Mouse (Mus musculus): ENCODE results near the gene Nfia.

The Nfia gene

DNA sequence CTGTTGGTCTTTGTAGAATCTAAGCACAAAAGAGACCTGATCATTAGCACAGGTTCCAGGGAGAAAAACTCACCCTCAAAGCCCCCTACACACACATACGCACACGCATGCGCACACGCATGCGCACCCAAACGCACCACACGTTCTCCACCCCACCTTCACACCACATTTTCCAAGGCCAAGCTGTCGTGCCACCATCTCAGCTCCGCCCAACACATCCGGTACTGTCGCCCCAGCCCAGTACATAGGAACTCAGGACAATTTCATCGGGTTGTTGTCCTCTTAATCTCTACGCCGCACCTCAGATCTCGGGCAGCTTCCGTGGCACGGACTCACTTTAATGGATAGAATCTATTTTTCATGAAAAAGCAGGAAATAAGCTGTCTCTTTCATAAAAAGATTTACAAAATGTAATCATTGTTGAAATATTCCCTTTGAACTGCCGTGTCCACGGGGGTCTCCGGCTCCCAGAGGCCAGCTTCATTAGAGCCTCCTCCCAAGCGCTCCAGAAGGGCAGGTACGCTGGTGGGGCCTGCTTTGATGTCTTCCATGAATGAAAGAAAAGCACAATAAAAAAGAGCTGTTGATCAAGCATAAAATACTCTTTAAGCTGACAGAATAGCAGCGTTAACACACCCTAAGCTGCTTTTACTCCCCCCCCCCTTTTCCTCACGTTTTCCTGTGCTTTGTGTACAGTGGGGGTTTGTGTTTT is 330.2 kb downstream of the Nfia start:
- H3K27me3 ChIP-seq (ENCODE audit: insufficient read depth, low read length) = 0 out of 2 replicates have a peak, but pooled peaks cover 2% of the 10 kb centered on the region
- H3K9me3 ChIP-seq (ENCODE audit: low read length) = no peaks in the 10 kb centered on the region
- H3K36me3 ChIP-seq (ENCODE audit: insufficient read depth, low read length) = no peaks in the 10 kb centered on the region
- peaks cover 4% of the 10 kb centered on the region for H3K4me1 ChIP-seq (replicated peaks; ENCODE audit: low read depth, low read length)
- no peak for TF ChIP-seq NANOG (IDR thresholded peaks at IDR 0.05; ENCODE audit: borderline replicate concordance, low read length)
- TF ChIP-seq CTCF (conservative IDR thresholded peaks at IDR 0.05; ENCODE audit: low read length) = no peak
- no peak for TF ChIP-seq POU5F1 (IDR thresholded peaks at IDR 0.05; ENCODE audit: borderline replicate concordance, low read length)
- no peak overlapping the region for H3K4me3 ChIP-seq (replicated peaks; ENCODE audit: low read length)

GRCm38 (mm10) chr4:98103337-98103666 is 330.8 kb downstream of the Nfia start:
- H3K27me3 ChIP-seq (ENCODE audit: insufficient read depth, low read length) = 0 out of 2 replicates have a peak, but pooled peaks cover 2% of the 10 kb centered on the region
- peaks cover 4% of the 10 kb centered on the region for H3K4me1 ChIP-seq (replicated peaks; ENCODE audit: low read depth, low read length)
- no peaks in the 10 kb centered on the region for H3K36me3 ChIP-seq (ENCODE audit: insufficient read depth, low read length)
- H3K4me3 ChIP-seq (replicated peaks; ENCODE audit: low read length) = no peak overlapping the region
- TF ChIP-seq POU5F1 (IDR thresholded peaks at IDR 0.05; ENCODE audit: borderline replicate concordance, low read length) (no peak), NANOG (IDR thresholded peaks at IDR 0.05; ENCODE audit: borderline replicate concordance, low read length) (no peak), CTCF (conservative IDR thresholded peaks at IDR 0.05; ENCODE audit: low read length) (no peak)
- H3K9me3 ChIP-seq (ENCODE audit: low read length) = no peaks in the 10 kb centered on the region

GRCm38 (mm10) chr4:98104161-98104560 is 331.6 kb downstream of the Nfia start:
- H3K27me3 ChIP-seq (ENCODE audit: insufficient read depth, low read length) = 0 out of 2 replicates have a peak, but pooled peaks cover 2% of the 10 kb centered on the region
- no peaks in the 10 kb centered on the region for H3K36me3 ChIP-seq (ENCODE audit: insufficient read depth, low read length)
- no peaks in the 10 kb centered on the region for H3K9me3 ChIP-seq (ENCODE audit: low read length)
- no peak for TF ChIP-seq CTCF (conservative IDR thresholded peaks at IDR 0.05; ENCODE audit: low read length)
- TF ChIP-seq POU5F1 (IDR thresholded peaks at IDR 0.05; ENCODE audit: borderline replicate concordance, low read length) = no peak
- TF ChIP-seq NANOG (IDR thresholded peaks at IDR 0.05; ENCODE audit: borderline replicate concordance, low read length) = no peak
- H3K4me3 ChIP-seq (replicated peaks; ENCODE audit: low read length) = no peak overlapping the region
- H3K4me1 ChIP-seq (replicated peaks; ENCODE audit: low read depth, low read length) = peaks cover 12% of the 10 kb centered on the region

DNA sequence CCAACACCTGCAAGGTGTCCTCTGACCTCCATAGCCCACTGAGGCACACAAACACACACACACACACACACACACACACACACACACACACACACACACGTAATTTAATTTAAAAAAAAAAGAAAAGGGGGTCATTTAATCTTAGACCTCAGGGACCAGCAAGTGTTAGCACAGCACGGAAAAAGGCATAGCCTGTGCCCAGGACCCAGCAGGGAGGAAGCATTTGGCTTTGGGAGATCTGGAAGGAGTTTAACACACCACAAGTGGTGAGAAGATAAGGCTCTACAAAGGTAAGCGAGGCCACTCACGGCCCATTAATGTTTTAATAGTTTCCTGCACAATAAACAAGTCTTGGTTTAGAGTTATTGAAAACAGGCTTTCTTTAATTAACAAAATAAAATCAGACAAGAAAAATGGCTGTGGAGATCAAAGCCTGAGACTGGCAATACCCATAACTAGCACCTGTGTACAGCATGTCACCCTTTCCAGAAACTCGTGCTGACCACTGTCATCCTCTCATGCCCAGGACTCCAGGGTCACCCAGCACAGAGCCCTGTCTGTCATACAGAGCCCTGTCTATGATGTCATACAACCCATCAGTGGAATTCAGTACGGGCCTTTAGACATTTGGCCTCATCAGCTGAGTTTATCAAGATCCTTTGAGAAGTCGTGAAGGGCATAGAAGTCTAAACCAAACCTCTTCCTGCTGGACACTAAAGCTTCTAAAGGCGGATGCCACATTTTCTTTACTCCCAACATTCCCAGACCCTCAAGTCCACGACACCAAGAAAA is 332.6 kb downstream of the Nfia start:
- Histone ChIP-seq H3K36me3 (ENCODE audit: insufficient read depth, low read length) (no peaks in the 10 kb centered on the region), H3K27me3 (ENCODE audit: insufficient read depth, low read length) (0 out of 2 replicates have a peak, but pooled peaks cover 2% of the 10 kb centered on the region), H3K9me3 (ENCODE audit: low read length) (no peaks in the 10 kb centered on the region), H3K4me3 (replicated peaks; ENCODE audit: low read length) (no peak overlapping the region), H3K4me1 (replicated peaks; ENCODE audit: low read depth, low read length) (peaks cover 14% of the 10 kb centered on the region)
- no peak for TF ChIP-seq NANOG (IDR thresholded peaks at IDR 0.05; ENCODE audit: borderline replicate concordance, low read length)
- TF ChIP-seq CTCF (conservative IDR thresholded peaks at IDR 0.05; ENCODE audit: low read length) = no peak
- TF ChIP-seq POU5F1 (IDR thresholded peaks at IDR 0.05; ENCODE audit: borderline replicate concordance, low read length) = no peak

DNA sequence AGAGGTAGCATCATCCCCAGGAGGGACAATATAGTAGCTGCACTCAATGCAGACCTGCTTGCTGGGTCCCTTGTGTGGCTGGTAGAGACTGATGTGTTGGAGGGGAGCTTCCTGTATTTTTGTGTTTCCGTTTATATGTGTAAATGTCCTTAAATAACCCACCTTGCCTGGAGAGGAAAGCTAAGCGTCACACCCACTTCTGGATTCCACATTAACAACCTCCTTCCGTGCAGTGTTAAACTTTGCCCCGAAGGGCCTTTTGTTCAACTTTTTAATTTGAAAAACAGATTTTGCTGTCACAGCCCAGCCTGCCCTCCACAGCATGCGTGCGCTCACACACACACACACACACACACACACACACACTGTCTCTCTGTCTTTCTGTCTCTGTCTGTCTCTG is 333.4 kb downstream of the Nfia start:
- Histone ChIP-seq H3K4me3 (replicated peaks; ENCODE audit: low read length) (no peak overlapping the region), H3K4me1 (replicated peaks; ENCODE audit: low read depth, low read length) (peaks cover 14% of the 10 kb centered on the region), H3K27me3 (ENCODE audit: insufficient read depth, low read length) (0 out of 2 replicates have a peak, but pooled peaks cover 2% of the 10 kb centered on the region), H3K9me3 (ENCODE audit: low read length) (no peaks in the 10 kb centered on the region), H3K36me3 (ENCODE audit: insufficient read depth, low read length) (no peaks in the 10 kb centered on the region)
- TF ChIP-seq POU5F1 (IDR thresholded peaks at IDR 0.05; ENCODE audit: borderline replicate concordance, low read length) (no peak), NANOG (IDR thresholded peaks at IDR 0.05; ENCODE audit: borderline replicate concordance, low read length) (no peak), CTCF (conservative IDR thresholded peaks at IDR 0.05; ENCODE audit: low read length) (no peak)

DNA sequence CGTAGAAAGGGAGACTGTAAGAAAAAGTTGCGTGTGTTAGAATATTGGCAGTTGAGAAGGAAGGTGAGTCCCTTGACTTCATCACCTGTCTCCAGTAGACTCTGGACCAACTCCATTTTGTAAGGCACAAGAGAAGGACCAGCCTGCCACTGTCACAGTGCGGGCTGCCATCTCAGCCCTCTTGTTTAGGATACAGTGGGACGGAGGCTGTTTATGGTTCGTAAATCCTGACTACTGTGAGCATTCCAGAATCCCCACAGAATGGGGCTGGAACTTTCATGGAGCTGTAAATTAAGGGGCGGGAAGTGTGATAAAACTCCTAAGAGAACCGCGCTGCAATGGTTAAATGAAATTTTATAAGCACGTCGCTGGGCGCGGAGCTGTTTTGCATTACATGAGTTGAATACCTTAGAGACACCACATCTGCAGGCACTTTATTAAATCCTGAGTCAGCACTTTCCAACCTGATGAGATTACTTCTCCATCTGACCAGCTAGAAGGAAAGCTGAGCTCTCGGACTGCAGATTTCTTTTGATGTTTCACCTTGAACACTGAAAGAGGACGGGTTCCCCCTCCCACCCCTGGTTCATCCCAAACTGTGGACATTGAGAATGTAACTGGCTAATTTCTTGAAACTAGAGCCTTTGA is 334.0 kb downstream of the Nfia start:
- TF ChIP-seq POU5F1 (IDR thresholded peaks at IDR 0.05; ENCODE audit: borderline replicate concordance, low read length) (no peak), NANOG (IDR thresholded peaks at IDR 0.05; ENCODE audit: borderline replicate concordance, low read length) (no peak), CTCF (conservative IDR thresholded peaks at IDR 0.05; ENCODE audit: low read length) (no peak)
- H3K27me3 ChIP-seq (ENCODE audit: insufficient read depth, low read length) = no peaks in the 10 kb centered on the region
- no peaks in the 10 kb centered on the region for H3K36me3 ChIP-seq (ENCODE audit: insufficient read depth, low read length)
- H3K4me1 ChIP-seq (replicated peaks; ENCODE audit: low read depth, low read length) = peaks cover 14% of the 10 kb centered on the region
- no peaks in the 10 kb centered on the region for H3K9me3 ChIP-seq (ENCODE audit: low read length)
- H3K4me3 ChIP-seq (replicated peaks; ENCODE audit: low read length) = no peak overlapping the region

DNA sequence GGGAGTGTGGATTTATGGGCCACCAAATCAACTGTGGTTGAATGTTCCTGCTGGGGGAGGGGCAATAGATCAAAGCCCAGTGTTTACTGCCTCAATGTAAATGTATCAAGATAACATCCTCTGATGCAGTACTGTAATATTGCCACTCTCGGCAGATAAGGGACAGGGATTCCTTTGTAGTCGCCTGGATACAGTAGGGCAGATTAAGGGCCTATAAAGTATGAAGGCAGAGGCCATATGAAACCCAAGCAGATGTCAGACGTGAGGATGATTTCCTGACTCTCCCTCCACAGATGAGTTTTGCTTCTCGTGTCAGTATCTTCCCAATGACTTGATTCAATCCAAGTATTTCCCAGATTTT is 334.5 kb downstream of the Nfia start:
- no peak for TF ChIP-seq NANOG (IDR thresholded peaks at IDR 0.05; ENCODE audit: borderline replicate concordance, low read length)
- TF ChIP-seq CTCF (conservative IDR thresholded peaks at IDR 0.05; ENCODE audit: low read length) = no peak
- TF ChIP-seq POU5F1 (IDR thresholded peaks at IDR 0.05; ENCODE audit: borderline replicate concordance, low read length) = no peak
- no peaks in the 10 kb centered on the region for H3K36me3 ChIP-seq (ENCODE audit: insufficient read depth, low read length)
- no peaks in the 10 kb centered on the region for H3K9me3 ChIP-seq (ENCODE audit: low read length)
- H3K4me1 ChIP-seq (replicated peaks; ENCODE audit: low read depth, low read length) = peaks cover 14% of the 10 kb centered on the region
- H3K4me3 ChIP-seq (replicated peaks; ENCODE audit: low read length) = no peak overlapping the region
- H3K27me3 ChIP-seq (ENCODE audit: insufficient read depth, low read length) = no peaks in the 10 kb centered on the region

DNA sequence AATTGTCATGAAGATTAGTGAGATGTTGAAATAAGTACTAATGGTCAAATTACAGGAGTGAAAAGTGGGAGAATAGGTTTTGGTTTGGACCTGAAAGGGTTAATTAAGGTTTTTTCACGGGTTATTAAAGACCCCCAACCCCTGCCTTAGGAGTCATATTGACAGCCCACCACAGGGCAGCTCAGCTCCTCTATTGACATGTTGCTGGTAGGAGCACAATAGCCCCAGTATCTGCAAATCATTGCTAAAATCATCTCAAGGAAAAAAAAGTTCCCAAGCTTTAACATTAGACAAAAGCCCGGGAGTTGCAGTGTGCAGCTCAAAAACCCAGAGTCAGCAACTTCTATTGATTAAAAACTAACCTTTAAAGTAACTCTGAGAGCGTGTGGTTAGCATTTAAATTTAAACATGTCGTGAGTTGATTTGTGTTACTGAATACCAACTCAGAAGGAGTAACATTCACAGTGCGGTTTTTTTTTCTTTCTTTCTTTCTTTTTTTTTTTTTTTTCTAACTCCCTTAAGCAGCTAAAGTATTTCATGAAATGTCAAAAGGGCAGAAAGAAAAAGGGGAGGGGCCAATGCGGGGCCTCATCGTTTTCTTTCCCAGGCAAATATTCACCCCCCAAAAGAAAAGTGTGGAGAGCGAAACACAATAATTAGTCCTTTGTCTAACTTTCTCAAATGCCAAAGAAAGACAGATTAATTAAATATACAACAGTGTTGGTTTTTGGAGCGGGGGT is 335.6 kb downstream of the Nfia start:
- Histone ChIP-seq H3K36me3 (ENCODE audit: insufficient read depth, low read length) (no peaks in the 10 kb centered on the region), H3K4me3 (replicated peaks; ENCODE audit: low read length) (no peak overlapping the region), H3K27me3 (ENCODE audit: insufficient read depth, low read length) (no peaks in the 10 kb centered on the region), H3K9me3 (ENCODE audit: low read length) (no peaks in the 10 kb centered on the region), H3K4me1 (replicated peaks; ENCODE audit: low read depth, low read length) (peaks cover 14% of the 10 kb centered on the region)
- no peak for TF ChIP-seq POU5F1 (IDR thresholded peaks at IDR 0.05; ENCODE audit: borderline replicate concordance, low read length)
- TF ChIP-seq CTCF (conservative IDR thresholded peaks at IDR 0.05; ENCODE audit: low read length) = no peak
- TF ChIP-seq NANOG (IDR thresholded peaks at IDR 0.05; ENCODE audit: borderline replicate concordance, low read length) = no peak
